Mouse (Mus musculus) right cerebral cortex, postnatal 36 days (tissue): ENCODE results near the gene Mat2a.
A peak's percentile ranks its signal among the peaks of the same experiment; 100 is the strongest.
"Not testable (repeated sequence)": the region's sequence is repeated elsewhere in the genome, so short reads cannot be mapped to it uniquely, and the experiment has no call there.

Experiments used
- DNase-seq, 2 experiments: peaks; one replicate each; pipeline ENCODE4 v3.0.0; 2022; ENCODE audit warnings: low spot score in 2 of 2, mixed read lengths in 1 of 2

The Mat2a gene

DNA sequence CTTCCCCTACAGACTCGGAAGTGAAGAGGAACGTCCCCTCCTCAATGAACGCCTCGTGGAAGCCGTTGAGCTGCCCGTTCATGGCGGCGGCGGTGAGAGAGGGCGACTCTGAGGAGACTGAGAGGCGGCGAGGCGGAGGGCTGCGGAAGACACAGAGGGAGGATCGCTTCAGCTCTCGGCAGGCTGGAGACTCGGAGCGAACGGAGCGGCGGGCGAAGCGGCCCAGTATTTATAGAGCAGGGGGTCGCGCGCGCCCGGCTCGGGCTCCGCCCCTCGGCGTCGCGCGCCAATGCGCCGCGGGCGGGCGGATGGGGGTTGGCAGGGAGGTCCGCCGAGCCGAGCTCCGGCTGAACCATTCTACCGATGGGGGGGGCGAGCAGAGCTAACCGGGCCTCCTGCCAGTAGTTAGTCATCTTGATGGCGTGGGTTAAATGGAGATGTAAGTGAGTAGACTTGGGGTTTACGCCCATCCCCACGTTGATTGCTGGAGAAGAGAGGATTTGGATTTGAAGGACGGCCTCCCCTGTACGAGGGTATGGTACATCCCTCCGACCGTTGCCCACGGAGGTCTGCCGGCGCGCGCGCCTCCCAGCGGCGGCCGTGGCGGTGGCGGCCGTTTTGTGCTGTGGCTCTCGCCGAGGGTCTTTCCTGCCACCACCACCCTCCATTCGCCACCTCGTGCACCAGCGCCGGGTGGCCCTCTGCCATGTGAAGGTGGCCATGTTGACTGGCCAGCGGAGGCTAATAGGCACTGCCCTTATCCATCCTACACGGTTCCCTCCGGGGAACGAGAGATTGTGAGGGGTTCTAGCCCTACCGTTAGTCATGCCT lies at the start of gene Mat2a:
Mat2a (minus strand) TSS at position 204 of the 831 bp plus-strand sequence.
- peak; percentile 94 to 96 for DNase-seq

DNA sequence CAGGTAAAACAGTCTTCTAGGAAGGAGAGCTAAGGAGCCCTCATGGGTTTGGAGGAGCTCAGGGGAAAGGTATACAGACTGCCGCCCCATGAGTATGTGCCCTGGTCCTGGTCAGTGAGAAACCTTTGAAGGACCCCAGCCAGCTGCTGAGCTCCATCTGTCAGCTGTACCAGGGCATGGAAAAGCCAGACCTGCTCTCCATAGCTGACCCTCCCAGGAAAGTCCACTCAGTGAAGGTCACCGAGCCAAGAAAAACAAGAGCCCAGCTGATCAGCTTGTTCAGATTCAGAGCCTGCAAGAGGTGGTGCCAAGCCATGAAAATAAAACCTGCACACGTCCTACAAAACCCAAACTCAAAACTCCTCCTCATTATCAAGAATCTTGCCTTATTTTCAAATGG lies 49.5 kb upstream of the Mat2a start:
- DNase-seq: no peak

DNA sequence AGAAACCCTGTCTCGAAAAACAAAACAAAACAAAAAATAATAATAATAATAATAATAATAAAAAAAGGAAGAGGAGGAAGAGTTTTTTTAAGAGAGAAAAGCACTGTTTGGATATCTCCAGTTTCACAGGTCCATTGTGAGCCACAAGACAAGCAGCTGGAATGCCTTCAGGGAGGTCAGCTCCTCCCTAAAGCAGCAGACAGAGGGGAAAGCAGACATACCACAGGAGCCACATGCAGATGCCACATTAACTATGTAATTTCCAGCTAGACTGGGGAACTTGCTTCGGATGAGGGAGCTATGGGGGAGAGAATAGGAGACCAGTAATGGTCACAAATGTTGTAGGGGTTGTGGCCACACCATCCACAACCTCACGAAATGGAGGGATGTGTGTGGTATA lies 47.9 kb upstream of the Mat2a start:
- DNase-seq: no peak

DNA sequence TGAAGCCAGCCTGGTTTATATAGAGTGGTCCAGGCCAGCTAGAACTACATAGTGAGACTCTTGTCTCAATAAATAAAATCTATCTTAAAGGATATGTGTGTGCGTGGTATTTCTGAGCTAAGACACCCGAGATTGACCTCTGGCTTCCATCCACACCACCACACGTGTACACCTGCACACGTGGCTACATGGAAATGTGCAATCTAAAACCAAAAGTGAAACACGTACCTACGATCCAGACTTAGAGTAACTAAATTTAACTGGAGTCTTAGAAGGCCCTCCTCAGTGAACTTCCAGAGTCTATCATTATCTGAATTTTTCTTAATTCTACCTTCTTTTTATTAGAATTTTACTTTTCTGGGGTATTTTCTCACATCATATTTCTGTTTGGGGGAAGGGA lies 46.9 kb upstream of the Mat2a start:
- no peak for DNase-seq

DNA sequence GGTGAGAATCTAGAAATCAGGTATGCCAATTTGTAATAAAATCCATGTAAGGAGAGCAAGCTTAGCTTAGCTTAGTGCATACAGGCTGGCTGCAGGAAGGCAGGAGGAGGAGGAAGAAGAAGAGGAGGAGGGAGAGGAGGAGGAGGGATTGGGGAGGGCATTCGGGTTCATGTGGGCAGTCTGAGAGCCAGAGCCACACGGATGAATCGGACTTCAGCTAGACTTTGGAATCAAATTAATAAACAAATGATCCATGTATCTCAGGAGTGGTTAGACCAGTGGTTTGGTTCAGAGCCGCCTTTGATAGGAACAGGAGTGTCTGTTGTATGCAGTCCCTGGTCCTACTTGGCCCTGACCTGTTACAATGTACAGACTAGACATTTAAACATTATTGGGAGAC lies 45.5 kb upstream of the Mat2a start:
- DNase-seq: no peak

DNA sequence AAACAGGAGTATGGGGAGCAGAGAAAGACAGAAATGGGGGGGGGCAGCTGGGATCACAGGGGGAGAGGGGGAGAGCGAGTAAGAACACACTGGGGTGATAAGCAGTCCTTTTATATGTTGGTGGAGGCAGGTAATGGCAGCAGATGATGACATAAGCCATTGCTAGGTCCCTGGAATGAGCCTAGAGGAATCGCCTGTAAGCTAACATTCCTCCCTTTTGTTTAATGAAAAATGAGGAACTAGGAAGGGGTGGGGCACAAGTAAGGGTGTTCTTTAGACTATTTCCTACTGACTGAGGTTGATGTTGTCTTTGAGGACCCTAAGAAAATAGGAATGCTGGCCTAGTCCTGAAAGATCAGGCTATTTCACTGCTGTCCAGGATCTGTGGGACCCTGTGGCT lies 42.8 kb upstream of the Mat2a start:
- DNase-seq: no peak

DNA sequence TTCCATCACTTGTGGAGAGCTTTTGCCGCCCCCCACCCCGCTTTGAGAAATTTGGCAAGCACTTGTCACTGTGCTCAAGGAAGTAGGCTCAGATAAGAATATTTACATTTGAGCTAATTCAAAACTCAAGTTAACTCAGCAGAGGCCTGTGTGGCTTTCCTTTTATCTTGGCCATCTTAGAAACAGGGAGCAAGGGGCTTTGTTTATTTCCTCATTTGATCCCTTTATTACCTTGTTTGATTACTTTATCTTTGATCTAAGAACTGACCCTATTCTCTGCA lies 41.0 kb upstream of the Mat2a start:
- DNase-seq: no peak

DNA sequence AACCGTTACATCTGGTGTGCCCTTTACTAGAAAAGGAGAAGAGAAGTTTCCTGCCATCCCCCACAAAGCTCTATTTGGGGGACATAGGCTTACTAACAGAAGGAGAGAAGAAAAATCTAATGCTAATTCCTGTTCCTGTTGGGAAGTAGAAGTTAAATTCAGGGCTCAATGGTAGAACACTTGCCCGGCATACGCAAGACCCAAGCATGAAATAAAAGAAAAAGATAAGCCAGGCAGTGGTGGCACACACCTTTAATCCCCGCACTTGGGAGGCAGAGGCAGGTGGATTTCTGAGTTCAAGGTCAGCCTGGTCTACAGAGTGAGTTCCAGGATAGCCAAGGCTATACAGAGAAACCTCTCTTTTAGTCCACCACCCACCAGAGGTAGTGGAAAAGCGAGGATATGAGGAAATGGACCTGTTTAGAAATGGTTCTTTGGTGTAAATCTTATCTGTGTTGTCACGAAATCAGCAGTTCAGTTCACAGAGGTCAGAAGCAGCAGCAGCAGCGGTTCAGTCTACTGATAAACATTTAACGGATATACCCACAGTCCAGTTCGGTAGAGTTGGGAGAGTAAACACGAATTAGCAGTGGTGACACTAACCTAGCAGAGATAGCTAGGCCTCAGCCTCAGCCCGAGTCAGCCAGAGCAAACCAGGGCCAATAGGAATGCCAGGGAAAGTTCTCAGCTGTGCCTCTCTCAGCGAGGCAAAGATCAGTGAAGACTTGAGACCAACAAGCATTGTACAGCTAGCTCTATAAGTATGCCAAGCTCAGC lies 40.5 kb upstream of the Mat2a start:
- DNase-seq: no peak

DNA sequence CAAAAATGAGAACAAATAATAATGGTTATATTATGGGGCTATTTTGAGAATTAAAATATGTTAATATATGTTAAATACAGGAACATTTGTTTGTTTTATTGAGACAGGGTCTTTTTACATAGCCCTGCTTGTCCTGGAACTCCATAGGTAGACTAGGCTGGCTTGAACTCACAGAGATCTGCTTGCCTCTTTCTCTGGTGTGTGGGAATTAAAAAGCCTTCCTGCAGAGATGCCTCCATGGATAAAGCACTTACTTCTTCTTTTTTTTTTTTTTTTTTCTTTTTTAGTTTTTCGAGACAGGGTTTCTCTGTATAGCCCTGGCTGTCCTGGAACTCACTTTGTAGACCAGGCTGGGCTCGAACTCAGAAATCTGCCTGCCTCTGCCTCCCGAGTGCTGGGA lies 39.3 kb upstream of the Mat2a start:
- not testable (repeated sequence) for DNase-seq

DNA sequence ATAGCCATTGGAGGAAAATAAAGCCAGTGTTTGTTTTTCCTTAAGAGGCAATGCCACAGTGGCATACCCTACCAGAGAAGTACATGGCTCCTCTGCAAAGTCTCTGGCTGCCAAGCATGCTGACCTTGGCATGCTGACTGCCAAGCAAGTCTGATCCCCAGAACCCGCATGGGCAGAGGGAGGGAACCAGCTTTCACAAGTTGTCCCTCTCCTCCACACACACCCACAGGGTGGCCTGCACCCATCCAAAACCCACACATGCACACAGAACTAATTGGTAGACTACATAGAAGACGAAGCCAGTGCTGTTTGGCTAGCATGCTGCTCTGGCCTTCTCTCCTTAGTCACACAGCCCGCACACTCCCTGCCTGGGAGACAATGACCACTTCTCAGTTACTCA lies 38.3 kb upstream of the Mat2a start:
- DNase-seq: no peak

DNA sequence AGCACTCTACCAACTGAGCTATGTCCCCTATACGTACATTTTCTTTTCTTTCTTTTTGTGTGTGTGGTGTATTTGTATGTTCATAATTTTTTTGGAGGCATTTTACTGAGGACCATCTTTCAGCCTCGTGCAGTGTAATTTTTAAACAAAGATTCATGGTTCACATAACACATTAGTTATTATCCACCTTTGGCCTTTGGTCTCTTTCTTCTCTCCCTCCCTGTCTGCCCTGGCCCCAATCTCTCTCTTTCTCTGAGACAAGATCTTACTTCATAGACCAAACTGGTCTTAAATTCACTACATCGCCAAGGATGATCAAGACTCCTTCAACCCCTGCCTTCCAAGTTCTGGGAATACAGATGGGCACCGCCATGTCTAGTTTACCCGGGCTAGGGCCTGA lies 37.5 kb upstream of the Mat2a start:
- DNase-seq: no peak

DNA sequence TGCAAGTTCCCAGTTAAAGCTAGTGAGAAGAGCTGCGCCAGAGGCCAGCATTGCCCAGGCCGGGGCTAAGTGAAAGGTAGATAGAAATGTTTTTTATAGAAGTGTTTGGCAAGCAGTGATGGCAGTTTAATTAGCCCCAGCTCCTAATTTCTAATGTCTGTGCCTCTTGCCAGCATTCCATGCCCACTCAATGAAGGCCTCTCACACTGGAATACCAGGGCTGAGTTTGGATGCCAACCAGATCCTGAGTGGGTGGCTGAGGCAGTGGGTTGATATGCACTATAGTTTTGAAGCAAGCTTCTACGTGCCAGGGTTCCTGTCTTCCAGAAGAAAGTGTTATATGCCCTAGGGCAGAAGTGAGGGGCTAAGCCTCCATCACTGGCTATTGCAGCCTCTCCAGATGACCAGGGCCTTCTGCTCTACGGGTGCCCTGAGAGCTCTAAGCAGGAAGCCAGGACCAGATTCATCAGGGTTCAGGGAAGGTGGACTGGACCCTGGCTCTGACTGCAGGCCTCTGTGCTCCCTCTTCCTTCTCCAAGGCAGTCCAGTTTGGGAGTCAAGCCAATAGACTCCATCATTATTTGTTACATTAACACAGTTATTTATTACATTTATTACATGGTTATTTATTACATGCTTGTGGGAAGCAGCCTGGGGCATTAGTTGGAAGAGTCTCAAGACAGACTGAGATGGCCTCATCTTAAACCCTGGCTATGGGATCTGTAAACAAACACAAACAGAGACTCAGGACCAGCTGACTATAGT lies 36.0 kb upstream of the Mat2a start:
- DNase-seq: peak; percentile 36 to 42

DNA sequence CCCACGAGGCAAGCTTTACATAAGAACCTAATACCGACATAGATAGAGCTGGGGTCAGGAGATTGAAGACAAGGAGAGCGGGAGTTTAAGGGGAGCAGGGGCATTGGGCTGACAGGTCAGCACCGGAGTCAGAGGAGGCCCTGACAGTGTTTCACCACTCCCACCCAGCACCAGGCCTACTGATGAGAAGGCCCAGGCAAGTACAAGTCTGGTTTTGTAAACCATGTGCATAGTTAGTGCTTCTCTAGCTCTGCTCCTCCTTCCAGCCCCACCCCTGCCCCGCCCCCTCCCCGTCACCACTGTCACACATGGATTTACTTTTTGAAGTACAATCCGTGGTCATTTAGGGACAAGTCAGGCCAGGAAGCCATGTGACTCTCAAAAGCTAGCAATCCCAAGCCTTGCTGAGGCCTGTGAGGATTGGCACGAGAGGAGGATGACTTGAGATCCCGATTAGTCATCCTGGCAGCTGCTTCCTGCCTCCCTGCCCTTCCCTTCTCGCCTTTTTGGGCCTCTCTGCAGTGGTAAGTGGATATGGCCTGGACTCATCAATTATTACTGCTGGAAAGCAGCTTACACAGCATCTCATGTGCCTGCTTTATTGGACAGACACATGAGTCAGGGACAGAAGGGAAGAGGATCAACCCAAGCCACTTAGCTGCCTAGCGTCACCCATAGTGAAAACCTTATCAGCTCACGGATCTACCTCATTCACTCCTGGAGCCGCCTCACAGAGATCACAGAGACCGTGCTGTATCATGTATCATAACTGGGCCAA lies 34.1 kb upstream of the Mat2a start:
- DNase-seq: no peak

DNA sequence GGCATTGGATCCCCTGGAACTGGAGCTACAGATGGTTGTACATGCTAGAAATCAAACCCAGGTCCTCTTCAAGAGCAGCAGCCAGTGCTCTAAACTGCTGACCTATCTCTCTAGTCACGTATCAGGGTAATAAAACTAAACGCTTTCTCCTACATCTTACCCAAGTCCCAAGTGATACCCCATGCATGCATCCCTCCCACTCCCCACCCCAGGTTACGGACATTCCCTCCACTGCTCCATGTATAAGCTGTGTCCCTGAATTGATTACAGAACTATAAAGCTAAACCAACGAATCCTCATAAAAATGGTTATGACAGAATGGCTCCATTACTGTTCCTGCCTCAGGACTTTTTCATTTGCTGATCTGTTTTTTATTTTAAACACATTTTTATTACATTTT lies 26.8 kb upstream of the Mat2a start:
- DNase-seq: no peak

DNA sequence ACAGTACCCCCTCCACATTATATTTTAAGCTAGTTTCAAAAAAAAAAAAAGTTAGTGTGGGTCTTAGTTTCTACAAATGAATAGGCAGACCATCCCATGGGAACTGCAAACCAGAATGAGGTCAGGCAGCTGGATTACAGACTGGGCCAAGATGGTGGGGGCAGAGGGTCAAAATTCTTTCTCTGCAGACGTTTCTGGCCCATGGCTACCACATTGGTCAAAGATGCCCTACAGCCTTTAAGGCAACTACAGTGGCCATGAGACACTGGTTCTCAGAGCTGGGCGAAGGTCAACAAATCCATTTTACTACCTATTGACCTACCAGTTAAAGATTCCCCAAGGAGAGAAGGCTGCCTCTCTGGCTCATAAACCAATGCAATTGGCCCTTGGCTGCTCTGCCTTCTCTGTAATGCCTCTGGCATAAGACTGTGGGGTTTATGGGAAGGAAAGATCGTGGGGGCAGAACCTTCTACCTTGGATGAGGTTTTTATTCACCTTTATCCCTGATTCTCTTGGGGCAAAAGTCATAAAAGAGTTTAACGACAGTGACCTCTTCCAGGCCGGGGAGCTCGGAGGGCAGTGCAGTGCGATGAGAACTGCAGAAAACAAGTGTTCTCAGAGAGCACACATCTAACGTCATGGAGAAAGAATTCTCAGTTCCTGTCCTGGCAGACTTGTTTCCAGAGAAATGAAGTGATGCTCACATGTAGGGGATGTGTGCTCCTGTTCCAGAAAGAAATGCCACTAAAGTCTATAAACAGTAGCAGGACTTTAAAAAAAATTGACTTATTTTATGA lies 26.2 kb upstream of the Mat2a start:
- DNase-seq: no peak

DNA sequence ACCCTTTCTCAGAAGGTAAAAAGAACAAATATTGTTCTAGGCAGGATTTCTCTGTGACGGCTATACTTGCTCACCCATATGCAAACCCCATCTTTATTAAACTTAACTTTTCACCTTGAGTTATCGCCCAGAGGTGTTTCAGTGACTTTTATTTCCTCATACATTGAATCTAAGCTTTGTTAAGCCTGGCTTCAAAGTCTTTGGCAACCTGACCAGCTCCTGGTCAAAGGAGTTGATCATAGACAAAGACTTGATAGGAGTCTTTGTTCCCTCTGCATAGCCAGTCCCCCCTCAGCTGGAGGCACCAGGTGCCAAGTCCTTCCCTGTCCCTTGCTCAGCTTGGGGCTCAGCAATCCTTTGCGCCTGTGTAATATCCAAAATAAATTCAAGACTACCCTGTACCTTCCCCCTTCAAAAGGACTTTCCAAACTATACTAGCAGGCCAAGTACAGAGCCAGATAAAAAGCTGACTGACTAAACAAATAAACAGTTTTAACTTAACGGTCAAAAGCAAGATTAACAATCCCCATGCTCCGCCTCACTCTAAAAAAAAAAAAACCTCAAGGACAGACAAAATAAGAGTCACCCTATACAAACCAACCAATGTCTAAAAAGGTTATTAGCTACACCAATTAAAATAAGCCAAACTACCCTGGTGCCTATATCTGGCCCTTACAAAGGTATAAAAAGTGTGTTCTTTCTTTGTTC lies 23.3 kb upstream of the Mat2a start:
- not testable (repeated sequence) for DNase-seq

DNA sequence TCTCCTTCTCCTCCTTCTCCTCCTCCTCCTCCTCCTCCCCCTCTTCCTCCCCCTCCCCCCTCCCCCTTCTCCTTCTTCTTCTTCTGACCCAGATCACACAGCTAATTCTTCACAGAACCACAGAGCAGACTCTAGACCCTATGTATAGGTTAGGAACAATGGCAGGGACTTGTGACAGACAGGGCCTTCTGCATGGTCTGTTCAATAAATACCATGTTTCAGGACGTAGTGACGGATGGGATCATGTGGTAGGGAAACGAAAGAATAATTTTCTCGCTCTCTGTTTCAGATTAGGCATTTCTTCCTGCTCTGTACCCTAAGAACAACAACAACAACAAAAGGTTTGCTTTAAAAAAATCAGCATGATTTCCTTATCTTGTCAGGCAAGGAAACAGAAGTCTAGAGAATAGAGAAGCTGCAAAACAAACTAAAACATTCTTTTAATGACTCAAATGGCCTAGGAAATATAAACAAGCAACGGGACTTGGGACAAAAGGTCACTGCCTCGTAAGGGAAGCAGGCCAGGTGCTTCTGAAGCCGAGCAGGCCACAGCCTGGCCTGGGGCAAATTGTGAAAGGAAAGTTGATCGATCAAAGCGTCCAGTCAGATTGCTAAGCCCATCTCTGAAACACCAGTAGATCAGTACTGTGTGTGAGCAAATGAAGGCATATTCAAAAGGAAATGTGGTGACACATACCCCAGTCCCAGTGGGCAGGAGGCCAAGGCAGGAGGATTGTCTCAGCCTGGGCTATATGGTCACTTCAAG lies 20.9 kb upstream of the Mat2a start:
- DNase-seq: no peak

DNA sequence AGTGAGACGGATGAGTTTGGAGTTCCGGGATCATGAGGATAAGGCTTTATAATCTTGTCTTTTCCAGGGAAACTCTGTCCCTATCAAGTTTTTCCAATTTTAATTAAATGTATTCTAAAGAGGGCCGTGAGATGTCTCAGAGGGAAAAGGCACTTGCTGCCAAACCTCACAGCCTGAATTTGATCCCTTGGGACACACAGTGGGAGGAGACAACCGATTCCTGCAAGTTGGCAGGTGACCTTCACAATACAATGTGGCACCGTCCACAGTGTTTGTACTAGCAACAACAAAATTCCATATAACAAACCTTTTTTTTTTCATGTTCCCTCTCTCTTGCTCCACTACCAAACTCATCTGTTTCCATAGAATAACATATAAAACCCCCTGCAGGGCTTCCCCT lies 19.6 kb upstream of the Mat2a start:
- DNase-seq: no peak

DNA sequence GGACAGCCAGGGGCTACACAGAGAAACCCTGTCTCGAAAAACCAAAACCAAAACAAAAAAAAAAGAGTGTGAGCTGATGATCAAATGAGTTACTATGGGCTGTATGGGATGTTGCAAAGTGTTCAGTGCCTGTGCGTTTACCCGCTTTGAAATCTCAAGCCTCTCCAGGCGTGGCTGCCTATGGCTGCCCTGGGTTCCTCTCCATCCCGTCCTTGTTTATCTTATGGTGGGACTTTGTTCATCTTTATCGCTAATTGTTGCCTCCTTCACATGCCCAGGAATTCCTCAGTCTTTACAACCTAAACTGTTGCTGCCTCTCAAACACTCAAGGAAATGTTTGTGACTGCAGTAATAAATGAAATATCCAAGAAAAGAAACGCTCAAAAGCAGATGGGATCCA lies 19.1 kb upstream of the Mat2a start:
- no peak for DNase-seq

DNA sequence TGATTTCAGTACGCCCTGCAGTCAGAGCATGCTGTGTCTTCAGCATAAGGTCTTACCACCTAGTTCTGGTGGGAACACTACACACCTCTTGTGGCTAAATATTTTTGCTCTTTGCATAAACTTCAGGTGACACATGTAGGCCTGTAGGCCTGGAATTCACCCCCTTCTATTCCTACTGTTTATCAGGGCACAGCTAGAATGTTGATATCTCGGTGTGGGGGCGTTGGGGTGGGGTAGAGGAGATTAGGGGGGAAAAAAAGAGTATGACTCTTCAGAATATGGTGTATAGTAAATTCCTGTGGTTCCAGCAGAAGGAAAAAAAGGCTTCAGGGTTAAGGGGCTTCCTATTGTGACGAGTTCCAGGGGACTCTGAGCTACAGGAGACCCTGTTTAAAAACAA lies 17.2 kb upstream of the Mat2a start:
- no peak for DNase-seq
